Mouse (Mus musculus) bone marrow macrophage, adult 2 months (primary cell): ENCODE measurements around the gene Khnyn. TPM values are rescaled to one million over a fixed set of nuclear protein-coding genes. Genes with fewer than 3 reads are reported as not detected.
A peak's percentile ranks its signal among the peaks of the same experiment; 100 is the strongest.

Experiments used
- H3K27ac ChIP-seq: 2 replicates; pipeline ENCODE4 v1.5.1; 2012; ENCODE audit warnings: low read depth, low read length; ENCODE audit not compliant: insufficient read depth
- H3K4me1 ChIP-seq: 2 replicates; pipeline ENCODE4 v1.6.1; 2012; ENCODE audit warnings: low read length; ENCODE audit not compliant: control insufficient read depth, insufficient read depth
- H3K4me3 ChIP-seq: 2 replicates; pipeline ENCODE4 v1.5.1; 2012; ENCODE audit warnings: mild to moderate bottlenecking, low read length, moderate library complexity; ENCODE audit not compliant: insufficient read depth
- CTCF ChIP-seq: IDR thresholded peaks from 2 replicates; pipeline ENCODE4 v1.5.1; 2012; ENCODE audit warnings: low read depth, mild to moderate bottlenecking, low read length, moderate library complexity
- POLR2A ChIP-seq: IDR thresholded peaks from 2 replicates; pipeline ENCODE4 v1.6.1; 2012; ENCODE audit warnings: mild to moderate bottlenecking, low read depth, low read length, borderline replicate concordance
- polyA plus RNA-seq: library from polyadenylated mRNA; stranded (reverse); fragments of >200 nt; gene quantifications from 2 replicates; pipeline ENCODE4 v1.2.4, GENCODE M21; 2012; ENCODE audit not compliant: missing spikeins, insufficient read depth, insufficient read length

The Khnyn gene
- polyA plus RNA-seq, 1 experiment, result 26.8 TPM

- Histone ChIP-seq H3K4me3 (no peak overlapping the region), H3K4me1 (no peaks in the 10 kb centered on the region)
These were observed 12.2 kb upstream of the Khnyn start for GRCm38 (mm10) chr14:55872551-55872950.

GRCm38 (mm10) chr14:55873242-55873713, 11.5 kb upstream of the Khnyn start:
- H3K4me1 ChIP-seq, result no peaks in the 10 kb centered on the region
- no peak for TF ChIP-seq POLR2A
- no peak for TF ChIP-seq CTCF
- no peak overlapping the region for H3K27ac ChIP-seq
- H3K4me3 ChIP-seq, result no peak overlapping the region

More at GRCm38 (mm10) chr14:55872551-55872950, 12.2 kb upstream of the Khnyn start:
- no peak overlapping the region for H3K27ac ChIP-seq
- TF ChIP-seq POLR2A, result no peak
- TF ChIP-seq CTCF, result no peak

GRCm38 (mm10) chr14:55873714-55874683, 10.7 kb upstream of the Khnyn start:
- H3K4me1 ChIP-seq, result no peaks in the 10 kb centered on the region
- H3K4me3 ChIP-seq, result peak overlapping the region; percentile 34
- H3K27ac ChIP-seq, result no peak overlapping the region
- no peak for TF ChIP-seq POLR2A
- TF ChIP-seq CTCF, result peak; percentile 88

GRCm38 (mm10) chr14:55877469-55878315, 7.1 kb upstream of the Khnyn start:
- H3K27ac ChIP-seq, result no peak overlapping the region
- H3K4me1 ChIP-seq, result no peaks in the 10 kb centered on the region
- H3K4me3 ChIP-seq, result no peak overlapping the region
- TF ChIP-seq CTCF, result no peak
- no peak for TF ChIP-seq POLR2A

GRCm38 (mm10) chr14:55878316-55878940, 6.3 kb upstream of the Khnyn start:
- no peak for TF ChIP-seq CTCF
- no peaks in the 10 kb centered on the region for H3K4me1 ChIP-seq
- H3K4me3 ChIP-seq, result no peak overlapping the region
- no peak overlapping the region for H3K27ac ChIP-seq

GRCm38 (mm10) chr14:55879623-55880022, 5.1 kb upstream of the Khnyn start:
- TF ChIP-seq POLR2A (no peak), CTCF (0 out of 2 replicates have a peak, but pooled peaks have one; percentile 29)
- Histone ChIP-seq H3K4me3 (no peak overlapping the region), H3K27ac (no peak overlapping the region), H3K4me1 (peaks cover 7% of the 10 kb centered on the region)

GRCm38 (mm10) chr14:55880982-55881381, 3.8 kb upstream of the Khnyn start:
- peaks cover 7% of the 10 kb centered on the region for H3K4me1 ChIP-seq
- no peak overlapping the region for H3K4me3 ChIP-seq
- TF ChIP-seq POLR2A (no peak), CTCF (no peak)
- no peak overlapping the region for H3K27ac ChIP-seq

- H3K27ac ChIP-seq, result no peak overlapping the region
These were observed 2.5 kb upstream of the Khnyn start for GRCm38 (mm10) chr14:55882171-55882641.

GRCm38 (mm10) chr14:55883149-55883661, 1.5 kb upstream of the Khnyn start:
- no peak overlapping the region for H3K27ac ChIP-seq
- TF ChIP-seq CTCF (no peak), POLR2A (no peak)
- H3K4me1 ChIP-seq, result peaks cover 19% of the 10 kb centered on the region
- no peak overlapping the region for H3K4me3 ChIP-seq

More at GRCm38 (mm10) chr14:55882171-55882641, 2.5 kb upstream of the Khnyn start:
- Histone ChIP-seq H3K4me3 (no peak overlapping the region), H3K4me1 (peaks cover 16% of the 10 kb centered on the region)
- TF ChIP-seq POLR2A, result no peak
